Mouse (Mus musculus) liver, postnatal 0 days (tissue): ENCODE results near the gene Tll1. TPM values are rescaled to one million over a fixed set of nuclear protein-coding genes. Genes with fewer than 3 reads are reported as not detected.

ENCODE experiments used
- ATAC-seq: fragments of 200-750 bp; cut with Nextera tagmentation; 2 replicates; pipeline ENCODE4 v1.8.0; 2017; ENCODE audit warnings: mild to moderate bottlenecking, moderate library complexity
- DNase-seq: peaks from one replicate; pipeline ENCODE4 v3.0.0-alpha.2; 2016
- H3K27ac ChIP-seq: fragments of 300-500 bp; sonication (generic); 2 replicates; pipeline ENCODE4 v1.5.1; 2014; ENCODE audit warnings: antibody characterized with exemption, moderate library complexity, mild to moderate bottlenecking, low read depth
- H3K27me3 ChIP-seq: fragments of 300-500 bp; sonication (generic); 2 replicates; pipeline ENCODE4 v1.6.1; 2014; ENCODE audit warnings: low read length, control low read depth, mixed read lengths; ENCODE audit not compliant: insufficient read depth
- H3K36me3 ChIP-seq: fragments of 300-500 bp; sonication (generic); replicated peaks from 2 replicates; pipeline ENCODE4 v1.6.1; 2014; ENCODE audit warnings: mild to moderate bottlenecking, control low read depth, low read length, moderate library complexity, mixed read lengths; ENCODE audit not compliant: insufficient read depth
- H3K4me1 ChIP-seq: fragments of 300-500 bp; sonication (generic); 2 replicates; pipeline ENCODE4 v1.6.1; 2014; ENCODE audit warnings: antibody characterized with exemption, mild to moderate bottlenecking, control low read depth; ENCODE audit not compliant: insufficient read depth
- H3K4me2 ChIP-seq: fragments of 300-500 bp; sonication (generic); 2 replicates; pipeline ENCODE4 v1.6.1; 2014; ENCODE audit warnings: low read depth, mild to moderate bottlenecking, low read length, moderate library complexity, mixed read lengths
- H3K4me3 ChIP-seq: fragments of 300-500 bp; sonication (generic); 2 replicates; pipeline ENCODE4 v1.5.1; 2014; ENCODE audit warnings: low read depth, low read length
- H3K9ac ChIP-seq: fragments of 300-500 bp; sonication (generic); replicated peaks from 2 replicates; pipeline ENCODE4 v1.6.1; 2014; ENCODE audit warnings: mild to moderate bottlenecking, moderate library complexity
- H3K9me3 ChIP-seq: fragments of 300-500 bp; sonication (generic); 2 replicates; pipeline ENCODE4 v1.6.1; 2016; ENCODE audit warnings: mild to moderate bottlenecking, control low read depth, low read length, mixed read lengths
- CTCF ChIP-seq: sonication (generic); IDR thresholded peaks from 2 replicates; pipeline ENCODE4 v1.5.1; 2016; ENCODE audit warnings: antibody characterized with exemption, low read depth
- EP300 ChIP-seq: IDR thresholded peaks from 2 replicates; pipeline ENCODE4 v1.6.1; 2016; ENCODE audit warnings: antibody characterized with exemption, low read depth, mild to moderate bottlenecking
- WGBS: fragments of 180-500 bp; shearing (Covaris S2); extraction: QIAGEN DNeasy Blood & Tissue Kit; methylation state at CpG from one replicate; pipeline ENCODE4 v1.1.7; 2014; ENCODE audit not compliant: insufficient replicate concordance; 5-methylcytosine and 5-hydroxymethylcytosine counted together
- polyA plus RNA-seq: library from polyadenylated mRNA; unstranded; fragments of >200 nt; fragmentation: Nextera tagmentation; extraction: Ambion mirVana; gene quantifications from 2 replicates; pipeline ENCODE4 v1.2.1, GENCODE M21; 2015

Gene Tll1
- polyA plus RNA-seq, 1 experiment from 2014 or later = not detected

GRCm38 (mm10) chr8:64187881-64188280 is 18.2 kb downstream of the Tll1 start:
- Histone ChIP-seq H3K4me1 (no peaks in the 10 kb centered on the region), H3K4me3 (no peak overlapping the region), H3K9ac (no peak overlapping the region), H3K9me3 (no peaks in the 10 kb centered on the region), H3K27ac (no peak overlapping the region), H3K27me3 (no peaks in the 10 kb centered on the region), H3K4me2 (no peak overlapping the region), H3K36me3 (no peaks in the 10 kb centered on the region)
- TF ChIP-seq CTCF (no peak), EP300 (no peak)
- WGBS = 74% methylated on average over 2 of the region's 2 CpGs
- DNase-seq (no peak), ATAC-seq (no peak)

- H3K36me3 ChIP-seq = no peaks in the 10 kb centered on the region
- no peaks in the 10 kb centered on the region for H3K4me1 ChIP-seq
- WGBS = 73% methylated on average over 2 of the region's 2 CpGs
- TF ChIP-seq CTCF (no peak), EP300 (no peak)
- H3K4me3 ChIP-seq = no peak overlapping the region
- no peaks in the 10 kb centered on the region for H3K9me3 ChIP-seq
- no peak overlapping the region for H3K9ac ChIP-seq
- no peak overlapping the region for H3K4me2 ChIP-seq
- ATAC-seq (no peak), DNase-seq (no peak)
- no peaks in the 10 kb centered on the region for H3K27me3 ChIP-seq
- no peak overlapping the region for H3K27ac ChIP-seq
Measured at GRCm38 (mm10) chr8:64176931-64177330, 29.1 kb downstream of the Tll1 start.

GRCm38 (mm10) chr8:64174916-64175315 is 31.2 kb downstream of the Tll1 start:
- Histone ChIP-seq H3K9me3 (no peaks in the 10 kb centered on the region), H3K4me3 (no peak overlapping the region), H3K27ac (no peak overlapping the region), H3K9ac (no peak overlapping the region), H3K4me2 (no peak overlapping the region), H3K4me1 (no peaks in the 10 kb centered on the region), H3K27me3 (no peaks in the 10 kb centered on the region), H3K36me3 (no peaks in the 10 kb centered on the region)
- 52% methylated on average over 3 of the region's 3 CpGs for WGBS
- DNase-seq = no peak
- no peak for ATAC-seq
- TF ChIP-seq EP300 = no peak
- TF ChIP-seq CTCF = no peak

- Histone ChIP-seq H3K27me3 (no peaks in the 10 kb centered on the region), H3K36me3 (no peaks in the 10 kb centered on the region), H3K9me3 (no peaks in the 10 kb centered on the region), H3K4me2 (no peak overlapping the region), H3K27ac (no peak overlapping the region), H3K9ac (no peak overlapping the region), H3K4me3 (no peak overlapping the region), H3K4me1 (no peaks in the 10 kb centered on the region)
- ATAC-seq (no peak), DNase-seq (no peak)
- no peak for TF ChIP-seq EP300
- WGBS = 69% methylated on average over 2 of the region's 2 CpGs
Measured at GRCm38 (mm10) chr8:64173759-64174158, 32.3 kb downstream of the Tll1 start.

GRCm38 (mm10) chr8:64152899-64153891 is 52.9 kb downstream of the Tll1 start:
- WGBS = 63% methylated on average over 9 of the region's 9 CpGs
- Histone ChIP-seq H3K9ac (no peak overlapping the region), H3K4me2 (no peak overlapping the region), H3K27ac (no peak overlapping the region), H3K27me3 (no peaks in the 10 kb centered on the region), H3K36me3 (no peaks in the 10 kb centered on the region), H3K4me1 (no peaks in the 10 kb centered on the region), H3K4me3 (no peak overlapping the region), H3K9me3 (no peaks in the 10 kb centered on the region)
- DNase-seq (no peak), ATAC-seq (no peak)
- TF ChIP-seq EP300 (no peak), CTCF (no peak)

GRCm38 (mm10) chr8:64152216-64152804 is 53.8 kb downstream of the Tll1 start:
- no peaks in the 10 kb centered on the region for H3K4me1 ChIP-seq
- ATAC-seq (no peak), DNase-seq (no peak)
- no peak overlapping the region for H3K9ac ChIP-seq
- H3K4me3 ChIP-seq = no peak overlapping the region
- no peak for TF ChIP-seq EP300
- no peak for TF ChIP-seq CTCF
- WGBS = 75% methylated on average over 9 of the region's 9 CpGs
- H3K4me2 ChIP-seq = no peak overlapping the region
- H3K36me3 ChIP-seq = no peaks in the 10 kb centered on the region
- H3K9me3 ChIP-seq = no peaks in the 10 kb centered on the region
- H3K27ac ChIP-seq = no peak overlapping the region
- H3K27me3 ChIP-seq = no peaks in the 10 kb centered on the region
